Mouse (Mus musculus) urinary bladder, postnatal 14 days (tissue): Measurements from ENCODE around the gene Hrh2.

Experiments
- DNase-seq: peaks from one replicate; pipeline ENCODE4 v3.0.0; 2021; ENCODE audit warnings: low spot score

The Hrh2 gene

DNA sequence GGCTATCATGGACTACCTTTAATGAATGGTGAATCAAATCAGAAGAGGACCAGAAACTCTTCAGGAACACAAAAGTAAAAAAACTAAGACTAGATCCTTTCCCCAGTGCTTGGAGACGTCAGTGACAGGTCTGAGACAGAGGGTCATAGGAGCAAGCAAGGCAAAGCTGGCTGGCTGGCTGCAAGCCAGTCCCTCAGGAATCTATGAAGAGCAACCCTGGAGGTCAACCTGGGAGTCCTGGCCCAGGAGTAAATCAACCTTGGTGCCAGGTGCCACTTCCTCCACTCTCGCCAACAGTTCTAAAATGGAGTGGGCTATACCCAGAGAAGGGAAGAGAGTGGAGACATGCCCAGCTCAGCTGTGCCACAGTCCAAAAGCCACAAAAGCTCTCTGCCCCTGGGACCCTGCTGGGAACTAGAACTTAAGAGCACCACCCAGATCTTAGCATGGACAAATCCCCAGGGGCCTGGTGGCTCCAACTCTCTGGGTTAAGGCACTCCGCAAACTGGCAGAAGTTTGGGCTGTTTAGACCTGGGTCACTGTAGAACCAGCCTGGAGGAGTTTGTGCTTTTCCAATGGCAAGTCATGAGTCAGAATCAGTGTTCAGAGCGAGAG lies 15.4 kb upstream of the Hrh2 start:
- no peak for DNase-seq

DNA sequence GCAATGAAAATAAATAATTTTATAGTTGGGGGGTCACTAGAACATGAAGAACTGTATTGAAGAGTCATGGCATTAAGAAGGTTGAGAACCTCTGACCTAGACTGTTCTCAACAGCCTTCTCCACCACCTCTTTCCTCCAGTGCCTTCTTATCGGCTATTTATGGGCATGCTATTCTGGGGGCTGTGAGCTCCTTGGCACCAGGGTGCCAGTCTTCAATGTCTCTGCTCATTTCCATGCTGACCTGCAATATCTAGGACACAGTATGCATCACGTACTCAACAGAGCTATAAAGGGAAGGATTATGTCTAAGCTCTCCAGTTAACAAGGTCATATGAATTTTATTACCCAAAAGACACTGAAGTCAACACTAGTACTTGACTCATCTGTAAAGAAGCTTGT lies 14.6 kb upstream of the Hrh2 start:
- DNase-seq = no peak

DNA sequence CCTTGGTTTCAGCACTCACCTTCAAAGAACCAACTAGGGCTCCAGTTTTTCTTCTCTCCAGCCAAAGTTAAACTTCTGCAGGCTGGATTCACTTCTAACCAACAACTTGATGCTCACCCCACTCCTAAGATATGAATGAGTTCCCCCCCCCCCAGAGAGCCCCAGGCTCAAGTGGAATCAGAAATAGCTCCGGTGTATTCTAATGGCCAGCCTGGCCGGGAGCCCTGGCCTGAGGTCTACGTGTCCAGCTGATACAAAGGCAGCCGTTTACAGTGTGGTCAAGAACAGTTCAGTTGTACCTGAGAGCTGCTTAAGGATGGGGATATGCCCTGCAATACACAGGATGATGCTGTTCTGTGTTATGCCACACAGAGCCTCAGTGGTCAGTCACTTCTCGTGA lies 13.3 kb upstream of the Hrh2 start:
- DNase-seq = no peak

DNA sequence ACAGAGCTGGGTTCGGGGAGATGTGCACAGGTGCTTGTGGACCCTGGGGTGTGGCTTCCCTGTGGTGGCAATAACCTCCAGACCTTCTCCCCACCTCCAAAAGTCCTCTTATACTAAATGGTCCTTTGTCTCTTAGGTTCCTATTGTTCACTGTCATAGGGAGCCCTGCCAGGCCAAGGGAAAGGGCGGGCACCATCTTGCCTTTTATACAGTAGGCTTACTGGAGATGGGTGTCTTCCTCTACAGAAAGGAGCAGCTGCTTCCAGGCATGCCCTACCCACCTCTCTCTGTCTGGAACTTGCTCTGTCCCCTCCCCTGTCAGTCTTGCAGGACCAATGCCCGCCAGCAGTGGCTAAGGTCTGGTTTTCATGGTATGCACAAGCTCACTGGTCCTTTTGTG lies 12.0 kb upstream of the Hrh2 start:
- DNase-seq = no peak

DNA sequence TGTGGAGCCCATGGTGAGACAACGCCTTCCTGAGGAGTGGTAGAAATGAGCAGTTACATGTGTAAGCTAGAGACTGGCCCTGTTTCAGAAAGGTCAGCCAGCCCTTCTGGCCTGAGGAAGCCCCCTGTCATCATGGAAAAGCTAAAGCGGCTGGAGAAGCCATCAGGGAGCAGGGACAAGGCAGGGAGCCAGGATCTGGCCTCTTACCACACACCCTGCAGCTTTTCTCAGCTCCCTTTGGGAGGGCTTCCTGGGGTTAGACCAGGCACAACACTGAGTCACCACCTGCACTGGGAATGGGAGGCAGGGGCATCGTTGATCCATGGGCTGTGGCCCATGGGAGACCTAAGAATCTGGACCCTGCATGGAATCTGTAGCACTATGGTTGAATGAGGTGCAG lies 11.5 kb upstream of the Hrh2 start:
- no peak for DNase-seq

DNA sequence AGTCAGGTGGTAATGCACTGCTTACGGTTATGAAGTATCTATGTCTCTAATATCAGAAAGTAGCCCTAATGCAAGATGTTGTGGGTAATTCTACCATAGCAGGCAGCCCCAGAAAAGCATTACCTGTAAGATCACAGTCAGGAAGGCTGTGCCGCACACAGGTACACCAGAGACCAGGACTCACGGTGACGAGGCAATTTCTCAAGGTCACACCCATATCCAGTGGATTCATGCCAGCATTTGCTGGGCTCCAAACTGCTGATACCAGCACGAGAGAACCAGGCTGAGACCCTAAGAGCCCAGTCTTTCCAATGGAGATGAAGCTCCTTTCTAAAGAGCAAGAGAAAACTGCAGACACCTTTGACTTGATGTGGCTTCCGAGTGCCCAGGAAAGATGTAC lies 10.6 kb upstream of the Hrh2 start:
- no peak for DNase-seq

DNA sequence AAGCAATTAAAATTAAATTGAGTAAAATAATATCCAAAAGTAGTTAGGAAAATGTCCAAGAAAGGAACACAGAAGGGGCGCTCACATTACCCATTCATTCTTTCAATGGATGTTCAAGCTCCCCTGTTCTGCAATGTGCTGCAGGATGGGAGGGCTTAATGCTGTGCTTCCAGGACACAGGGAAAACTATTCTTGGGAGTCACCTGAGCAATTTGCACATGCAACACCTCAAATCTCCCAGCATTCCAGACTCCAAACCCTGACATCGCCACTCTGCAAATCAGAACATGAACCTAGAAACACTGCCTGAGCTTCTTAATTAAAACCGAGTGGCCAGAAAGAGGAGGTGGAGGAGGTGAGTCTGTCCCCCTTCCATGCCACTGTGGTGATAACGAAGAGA lies 10.0 kb upstream of the Hrh2 start:
- DNase-seq = no peak

DNA sequence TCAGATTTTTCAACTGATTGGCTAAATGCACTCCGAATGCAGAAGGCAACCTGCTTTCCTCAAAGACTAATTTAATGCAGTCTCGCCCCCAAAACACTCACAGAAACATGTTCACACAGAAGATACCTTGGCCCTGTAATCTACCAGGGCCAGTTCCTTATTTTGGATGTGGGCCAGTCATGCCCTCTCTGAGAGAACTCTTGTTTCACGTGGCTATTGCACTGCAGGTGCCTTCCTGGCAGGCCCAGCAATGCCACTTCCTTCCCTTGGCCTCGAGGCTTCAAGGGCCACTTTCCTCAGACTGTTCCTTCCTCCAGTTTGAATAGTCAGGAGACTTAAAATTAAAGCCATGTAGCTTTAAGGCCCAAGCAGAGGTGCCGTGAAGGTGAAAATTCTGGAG lies 5.5 kb upstream of the Hrh2 start:
- no peak for DNase-seq

DNA sequence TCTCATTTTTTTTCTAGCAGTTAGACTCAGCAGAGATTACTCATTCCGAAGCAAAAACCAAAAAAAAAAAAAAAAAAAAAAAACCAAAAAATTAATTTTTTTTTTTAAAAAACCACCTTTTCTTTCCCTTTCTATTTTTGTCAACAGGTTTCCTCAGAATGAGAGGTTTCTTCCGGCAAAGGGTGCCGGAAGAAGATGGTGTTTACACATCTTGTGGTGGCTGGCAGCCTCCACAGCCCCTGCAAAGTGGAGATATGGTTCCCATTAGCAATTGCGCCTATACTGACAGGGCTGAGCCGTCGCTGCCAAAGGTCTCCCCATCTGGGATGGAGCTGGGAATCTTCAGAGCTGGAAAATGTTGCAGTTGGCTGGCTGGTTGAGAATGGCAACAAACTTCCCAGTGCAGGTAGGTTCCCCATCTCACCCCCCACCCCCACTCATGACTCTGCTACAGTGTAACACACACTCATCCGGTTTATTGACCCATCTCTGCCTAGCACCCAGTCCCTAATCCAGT lies 3.7 kb upstream of the Hrh2 start:
- DNase-seq = no peak

DNA sequence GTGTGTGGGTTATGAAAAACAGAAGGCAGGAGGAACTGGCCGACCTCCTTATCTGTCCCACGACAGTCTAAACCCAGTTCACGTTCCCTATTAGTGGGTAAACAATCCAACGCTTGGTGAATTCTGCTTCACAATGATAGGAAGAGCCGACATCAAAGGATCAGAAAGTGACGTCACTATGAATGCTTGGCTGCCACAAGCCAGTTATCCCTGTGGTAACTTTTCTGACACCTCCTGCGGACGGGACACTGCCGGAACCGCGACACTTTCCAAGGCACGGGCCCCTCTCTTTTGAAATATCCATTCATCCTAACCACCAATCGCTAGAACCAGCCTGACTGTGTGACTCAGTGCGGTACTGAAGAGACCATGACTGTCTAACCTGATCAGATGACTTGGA lies 2.0 kb upstream of the Hrh2 start:
- DNase-seq = no peak

DNA sequence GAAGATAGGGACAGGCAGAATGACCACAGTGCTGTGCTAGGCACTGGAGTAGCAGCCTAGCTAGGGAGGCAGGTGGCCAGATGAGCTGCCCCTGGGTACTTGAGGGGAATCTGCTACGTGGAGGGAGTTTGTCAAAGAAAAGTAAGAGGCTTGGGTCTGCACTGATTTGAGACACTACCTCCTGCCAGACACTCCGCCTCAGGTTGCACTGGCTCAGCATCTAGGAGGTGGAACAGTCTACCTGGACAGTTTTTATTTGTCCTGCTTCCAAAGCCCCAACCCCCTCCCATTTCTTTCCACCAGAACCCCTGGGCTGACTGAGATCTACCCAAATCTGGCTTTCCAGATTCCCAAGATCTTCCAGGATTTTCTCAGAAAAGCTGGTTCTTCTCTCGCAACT lies 748 bp upstream of the Hrh2 start:
- DNase-seq = no peak

DNA sequence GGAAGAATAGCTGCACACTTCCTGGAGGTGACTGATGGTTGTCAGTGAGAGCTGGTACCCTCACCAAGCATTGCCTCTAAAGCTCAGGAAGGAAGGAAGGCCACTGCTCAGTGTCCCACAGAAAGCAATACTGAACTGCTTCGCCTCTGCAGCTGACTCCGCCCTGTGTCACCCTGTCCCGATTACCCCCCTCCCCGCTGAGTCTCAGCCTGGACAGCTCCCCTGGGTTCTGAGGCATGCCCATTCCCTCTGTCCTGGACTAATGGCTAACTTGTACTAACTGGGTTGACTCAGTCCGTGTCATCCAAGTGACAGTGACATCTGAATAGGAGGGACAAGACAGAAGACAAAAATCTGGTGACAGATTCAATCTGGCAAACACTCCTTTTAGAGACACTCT lies 1.7 kb downstream of the Hrh2 start:
- DNase-seq = no peak

DNA sequence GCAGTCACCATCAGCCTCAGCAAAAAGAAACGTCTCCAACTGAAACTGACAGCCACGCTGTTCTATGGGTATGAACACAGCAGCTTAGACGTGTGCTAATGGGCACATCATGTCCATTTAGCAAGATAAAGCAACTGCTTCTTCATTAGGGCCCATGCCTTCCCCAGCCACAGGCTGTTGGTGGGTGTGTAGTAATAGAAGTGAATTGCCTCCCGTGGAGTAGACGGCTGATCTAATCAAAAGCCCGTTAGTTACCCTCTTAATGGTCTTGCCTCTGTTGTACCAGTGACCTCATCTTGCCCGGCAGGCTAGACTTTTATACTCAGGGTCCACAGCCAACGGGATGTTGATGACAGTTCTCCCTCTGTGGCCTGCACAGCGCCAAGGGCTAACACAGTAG lies 7.1 kb downstream of the Hrh2 start:
- no peak for DNase-seq

DNA sequence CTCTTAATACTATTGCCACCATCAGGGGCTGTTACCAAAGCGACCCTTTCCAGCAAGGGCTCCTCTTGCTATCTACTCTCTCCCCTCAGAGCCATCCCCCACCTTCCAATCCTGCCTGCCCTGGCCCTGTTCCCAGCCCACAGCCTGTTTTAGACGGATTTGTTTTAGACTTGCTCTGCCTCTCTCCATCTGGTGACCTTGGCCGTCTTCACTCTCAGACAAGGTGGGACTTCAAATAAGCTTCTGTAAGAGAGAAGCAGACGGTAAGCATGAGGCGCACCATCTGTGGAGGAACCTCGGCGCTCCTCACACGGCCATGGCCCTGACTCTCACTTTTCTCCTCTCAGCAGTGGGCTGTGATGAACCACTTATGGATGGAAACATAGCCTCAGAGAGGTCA lies 10.5 kb downstream of the Hrh2 start:
- no peak for DNase-seq

DNA sequence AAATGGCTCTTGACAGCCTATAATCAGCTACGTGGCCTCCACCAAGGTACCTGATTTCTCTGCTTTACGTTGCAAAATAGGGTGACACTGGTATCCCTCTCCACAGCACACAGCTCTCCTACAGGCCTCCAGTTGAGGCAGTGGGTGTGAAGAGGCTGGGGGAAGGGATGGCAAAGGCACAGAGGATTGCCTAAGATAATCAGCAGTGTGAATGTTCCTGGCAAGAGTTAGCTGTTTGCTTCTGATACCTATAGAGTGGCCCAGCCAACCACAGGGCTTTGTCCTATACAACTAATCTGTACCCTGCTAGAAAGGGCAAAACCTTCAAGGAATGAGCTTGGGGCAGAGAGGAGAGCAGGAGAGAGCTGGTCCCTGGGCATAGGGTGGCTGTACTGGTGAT lies 11.5 kb downstream of the Hrh2 start:
- DNase-seq = no peak

DNA sequence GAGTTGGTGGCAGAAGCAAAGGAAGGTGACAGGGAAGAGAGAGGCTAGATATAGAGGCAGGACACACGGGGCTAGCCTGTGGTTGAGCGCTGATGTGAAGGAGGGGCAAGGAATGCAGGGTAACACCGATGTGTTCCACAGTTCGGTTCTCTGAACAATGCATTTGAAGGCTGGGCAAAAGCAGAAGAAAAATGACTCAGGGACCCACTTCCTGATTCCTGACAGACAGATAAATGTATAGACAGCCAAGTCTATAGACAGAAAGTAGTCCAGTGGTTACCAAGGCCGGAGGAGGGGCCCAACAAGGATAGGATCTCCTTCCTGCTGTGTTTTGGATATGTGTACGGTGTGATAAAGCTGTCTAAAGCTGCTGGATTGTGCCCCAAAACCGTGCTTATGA lies 13.3 kb downstream of the Hrh2 start:
- no peak for DNase-seq

DNA sequence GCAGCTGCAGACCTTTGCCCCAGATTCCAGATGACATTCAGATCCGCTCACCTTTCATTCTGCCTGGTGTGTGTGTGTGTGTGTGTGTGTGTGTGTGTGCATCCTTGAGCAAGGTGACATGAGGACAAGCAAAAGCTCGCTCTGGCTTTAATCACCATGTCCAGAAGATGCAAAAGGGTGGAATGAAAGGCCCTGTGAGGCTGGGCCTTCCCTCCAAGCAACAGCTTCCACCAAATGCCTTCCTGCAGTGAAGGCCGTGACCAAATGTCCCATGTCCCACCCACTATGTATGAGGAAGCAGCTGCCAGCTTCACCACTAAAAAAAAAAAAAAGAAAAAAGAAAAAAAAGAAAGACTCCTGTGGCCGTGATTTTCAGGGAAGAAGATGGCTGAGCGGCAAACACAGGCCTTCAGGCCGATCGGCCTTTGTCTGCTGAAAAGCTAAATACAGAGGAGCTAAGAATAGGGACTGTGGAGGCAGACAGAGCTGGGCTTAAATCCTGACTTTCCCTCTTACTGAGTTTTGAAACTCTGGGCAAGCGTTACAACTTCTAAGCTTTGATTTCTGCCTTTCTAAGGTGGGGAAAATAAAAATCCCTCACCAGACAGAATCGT lies 14.3 kb downstream of the Hrh2 start:
- no peak for DNase-seq

DNA sequence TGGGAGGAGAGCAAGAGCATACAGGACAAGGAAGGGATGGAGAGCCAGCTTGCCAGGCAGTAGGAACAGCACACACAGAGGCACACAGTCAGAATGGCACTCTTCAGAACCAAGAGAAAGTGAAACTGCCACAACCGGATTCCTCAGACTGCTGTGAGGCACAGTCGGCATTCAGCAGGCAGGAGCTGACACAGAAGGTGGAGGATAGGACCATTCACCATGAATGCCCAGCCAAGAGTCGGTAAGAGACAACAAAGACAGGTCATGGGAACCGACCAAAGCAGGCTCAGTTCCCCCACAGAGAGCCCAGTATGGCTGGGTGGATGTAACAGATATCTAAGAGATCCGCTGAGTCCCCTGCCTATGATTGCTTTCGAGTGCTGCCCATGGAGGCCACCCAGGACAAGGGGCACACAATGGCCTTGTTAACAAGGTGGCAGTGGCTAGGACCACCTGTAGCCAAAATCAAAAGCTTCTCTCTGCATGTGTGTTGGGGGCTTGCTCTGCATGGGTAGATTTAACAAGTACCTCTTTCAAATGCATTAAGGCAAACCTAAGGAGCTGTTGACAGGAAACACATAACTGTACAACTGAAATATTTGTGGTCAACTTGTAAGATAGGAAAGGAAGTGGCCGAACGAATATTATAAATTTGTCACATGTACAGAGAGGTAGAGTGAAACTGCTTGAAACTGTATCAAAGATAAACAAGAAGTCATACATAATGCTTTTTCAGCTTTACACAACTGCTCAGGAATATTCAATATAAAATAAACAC lies 17.7 kb downstream of the Hrh2 start:
- no peak for DNase-seq

DNA sequence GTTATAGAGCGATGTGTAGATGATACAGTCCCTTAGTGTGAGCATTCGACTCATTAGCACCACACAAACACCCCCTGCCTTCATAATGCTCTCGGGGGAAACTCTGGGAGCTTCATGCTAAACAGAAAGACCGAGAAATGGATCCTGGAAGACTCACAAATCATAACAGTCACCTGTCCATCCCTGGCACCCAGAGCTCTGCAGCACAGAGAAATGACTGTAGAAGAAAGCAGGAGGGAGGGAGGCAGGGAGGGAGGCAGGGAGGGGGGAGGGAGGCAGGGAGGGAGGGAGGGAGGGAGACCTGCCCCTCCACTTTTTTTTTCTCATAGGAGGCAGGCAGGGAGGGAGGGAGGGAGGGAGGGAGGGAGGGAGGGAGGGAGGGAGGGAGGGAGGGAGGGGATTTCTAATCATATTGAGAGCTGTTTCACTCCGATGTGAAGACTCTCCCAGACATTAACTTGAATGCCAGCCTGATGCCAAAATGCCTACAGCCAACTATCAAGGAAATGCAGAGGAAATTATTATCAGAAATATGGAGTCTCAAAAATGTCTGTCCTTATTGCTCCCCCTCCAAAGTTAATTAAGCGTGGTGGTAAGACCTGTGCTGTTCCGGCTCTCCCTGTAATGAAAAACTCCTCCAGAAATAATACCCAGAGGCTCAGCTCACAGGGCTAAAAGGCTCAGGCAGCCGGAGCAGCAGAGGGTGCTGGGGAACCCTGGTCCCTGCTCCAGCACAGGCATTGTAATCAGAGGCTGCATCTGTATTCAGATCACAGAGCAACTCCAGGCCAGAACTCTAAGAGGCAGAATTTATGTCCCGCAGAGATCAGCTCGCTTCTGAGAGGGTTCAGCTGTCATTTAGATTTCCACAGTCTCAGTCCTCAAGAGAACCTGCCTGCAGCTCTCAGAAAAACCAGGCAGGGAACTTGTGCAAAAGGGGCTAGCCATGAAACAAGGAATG lies 19.9 kb downstream of the Hrh2 start:
- DNase-seq = no peak

DNA sequence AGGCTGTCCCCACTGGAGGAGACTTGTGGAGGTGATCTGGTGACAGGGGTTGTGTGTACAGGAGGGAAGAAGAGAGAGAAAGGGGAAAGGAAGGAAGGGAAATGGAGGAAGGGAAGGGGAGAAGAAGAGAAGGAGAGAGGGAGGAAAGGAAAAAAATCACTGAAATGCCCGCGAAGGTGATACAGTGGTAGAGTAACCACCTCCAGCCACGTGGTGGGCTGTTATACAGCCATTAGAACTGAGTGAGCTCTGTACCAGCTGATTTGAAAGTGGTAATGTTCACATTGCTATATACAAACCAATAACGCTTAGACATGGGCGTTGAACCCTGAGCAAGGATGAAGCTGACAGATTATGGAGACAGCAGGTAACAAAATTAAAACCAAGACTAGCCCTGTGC lies 20.6 kb downstream of the Hrh2 start:
- DNase-seq = no peak

DNA sequence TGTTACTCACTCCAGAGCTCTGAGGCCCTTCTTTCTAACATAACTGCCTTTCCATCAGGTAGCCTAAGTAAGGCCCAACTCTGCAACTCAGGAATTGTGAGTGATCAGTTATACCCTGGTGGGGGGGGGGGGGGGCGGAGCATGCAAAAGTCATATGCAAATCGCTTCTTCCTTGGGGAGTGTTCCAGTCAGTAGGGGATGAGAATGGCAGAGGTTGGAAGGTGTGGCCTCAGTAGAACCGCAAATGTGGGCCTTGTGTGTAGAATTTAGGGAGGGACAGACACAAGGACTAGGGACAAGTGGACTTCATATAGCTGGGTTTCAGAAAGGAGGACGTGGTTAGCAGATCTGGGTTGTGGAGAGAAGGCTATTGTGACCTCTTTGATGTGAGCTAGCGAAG lies 23.3 kb downstream of the Hrh2 start:
- DNase-seq = no peak

DNA sequence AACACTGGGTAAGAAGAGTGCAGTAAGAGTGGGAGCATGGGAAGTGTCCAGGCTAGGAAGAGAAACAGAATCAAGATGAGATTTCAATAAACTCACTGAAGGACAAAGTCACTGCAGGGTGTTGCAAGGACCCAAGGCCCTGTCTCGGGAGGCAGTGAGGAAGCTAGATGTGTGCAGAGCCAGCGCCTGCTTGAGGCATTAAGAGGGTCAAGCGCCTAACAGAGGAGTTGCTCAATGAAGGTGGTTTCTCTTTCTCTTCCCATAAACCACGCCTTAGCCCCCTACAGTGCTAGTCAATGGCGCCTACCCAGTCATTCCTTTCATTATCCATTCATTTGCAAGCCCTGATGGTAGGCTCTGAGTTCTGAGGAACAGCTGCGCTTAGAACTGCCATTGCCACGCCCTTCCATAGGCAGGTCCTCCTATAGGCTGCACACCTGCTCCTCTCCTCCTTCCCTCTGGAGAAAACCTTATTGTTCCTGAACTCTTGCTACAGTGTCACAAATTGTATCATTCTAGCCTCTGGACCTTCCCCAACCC lies 23.9 kb downstream of the Hrh2 start:
- DNase-seq = no peak
